Mouse (Mus musculus): ENCODE data around the gene Fbxl17. TPM values are rescaled to one million over a fixed set of nuclear protein-coding genes. Genes with fewer than 3 reads are reported as not detected.

Fbxl17 gene
- polyA plus RNA-seq, 1 experiment from 2014 or later, result 10.7 TPM

DNA sequence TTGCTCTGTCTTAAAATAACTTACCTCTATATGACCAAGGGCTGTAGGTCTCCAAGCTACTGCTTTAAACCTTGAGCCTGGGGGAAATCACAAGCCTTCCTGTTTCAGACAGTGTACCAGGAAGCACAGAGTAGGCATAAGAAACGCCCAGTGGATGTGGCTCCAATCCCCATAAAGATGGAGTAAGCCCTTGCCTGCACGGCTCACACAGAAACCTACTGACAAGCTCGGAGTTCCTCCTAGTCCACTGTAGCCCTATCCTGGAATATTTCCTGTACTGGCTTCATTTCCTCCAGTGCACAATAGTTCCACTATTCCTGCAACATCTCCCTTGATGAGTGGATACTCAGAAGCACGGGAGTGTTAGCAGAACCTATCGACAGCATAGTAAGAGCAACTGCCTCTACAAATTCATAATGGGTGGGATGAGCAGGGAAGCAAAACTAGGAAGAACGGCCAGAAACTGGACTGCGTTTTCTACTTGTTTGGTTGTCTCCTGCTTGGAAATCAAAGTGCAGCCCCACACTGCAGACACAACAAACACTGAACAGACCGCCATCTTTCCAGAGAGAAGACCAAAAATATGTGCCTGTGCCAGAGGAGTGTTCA, 7.0 kb downstream of the Fbxl17 start:
- peak overlapping the region; percentile 30 for H3K4me2 ChIP-seq (ENCODE audit: low read depth, low read length)
- 0 out of 2 replicates have a peak, but pooled peaks have one; percentile 12 for ATAC-seq (ENCODE audit: low read depth)

GRCm38 (mm10) chr17:63489525-63489924, 10.3 kb downstream of the Fbxl17 start:
- Histone ChIP-seq H3K9ac (ENCODE audit: low read depth, low read length) (no peak overlapping the region), H3K27me3 (replicated peaks; ENCODE audit: control insufficient read depth, insufficient read depth, low read length) (no peaks in the 10 kb centered on the region), H3K4me1 (ENCODE audit: control insufficient read depth, insufficient read depth, low read length) (peaks cover 13% of the 10 kb centered on the region), H3K27ac (replicated peaks; ENCODE audit: low read depth, low read length) (no peak overlapping the region), H3K36me3 (ENCODE audit: control insufficient read depth, insufficient read depth, low read length) (peaks cover 31% of the 10 kb centered on the region), H3K4me2 (ENCODE audit: low read depth, low read length) (no peak overlapping the region), H3K9me3 (ENCODE audit: control insufficient read depth, low read length) (no peaks in the 10 kb centered on the region), H3K4me3 (ENCODE audit: low read depth, low read length) (no peak overlapping the region)
- ATAC-seq (ENCODE audit: low read depth) (no peak), DNase-seq (ENCODE audit: low spot score) (no peak)
- WGBS, result 72% methylated on average over 4 of the region's 4 CpGs

More for the DNA sequence above, 7.0 kb downstream of the Fbxl17 start:
- Histone ChIP-seq H3K9ac (ENCODE audit: low read depth, low read length) (no peak overlapping the region), H3K4me1 (ENCODE audit: control insufficient read depth, insufficient read depth, low read length) (peaks cover 28% of the 10 kb centered on the region), H3K27ac (replicated peaks; ENCODE audit: low read depth, low read length) (peak overlapping the region; percentile 83), H3K4me3 (ENCODE audit: low read depth, low read length) (no peak overlapping the region), H3K36me3 (ENCODE audit: control insufficient read depth, insufficient read depth, low read length) (peaks cover 23% of the 10 kb centered on the region), H3K9me3 (ENCODE audit: control insufficient read depth, low read length) (no peaks in the 10 kb centered on the region), H3K27me3 (replicated peaks; ENCODE audit: control insufficient read depth, insufficient read depth, low read length) (no peaks in the 10 kb centered on the region)
- DNase-seq (ENCODE audit: low spot score), result peak; percentile 21
- 63% methylated on average over 8 of the region's 8 CpGs for WGBS

DNA sequence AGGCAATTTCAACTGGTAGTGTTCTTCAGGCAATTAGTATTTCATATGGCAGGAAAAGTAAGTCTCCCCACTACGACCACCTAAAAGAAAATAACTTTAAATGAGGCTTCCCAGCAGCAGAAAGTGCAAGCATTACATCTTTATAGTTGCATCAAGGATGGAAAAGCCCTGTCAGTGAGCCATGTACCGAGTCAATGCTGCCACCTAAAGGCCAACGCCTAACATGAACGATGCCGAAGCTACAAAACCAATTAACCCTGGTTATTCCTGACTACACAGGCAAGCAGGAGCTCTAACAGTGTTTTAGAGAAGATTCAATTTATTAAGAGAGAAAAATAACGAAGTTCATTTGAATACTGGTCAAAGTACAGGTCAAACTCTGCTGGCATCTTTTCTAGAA, 32.0 kb downstream of the Fbxl17 start:
- Histone ChIP-seq H3K36me3 (ENCODE audit: control insufficient read depth, insufficient read depth, low read length) (0 out of 2 replicates have a peak, but pooled peaks cover 12% of the 10 kb centered on the region), H3K27me3 (replicated peaks; ENCODE audit: control insufficient read depth, insufficient read depth, low read length) (no peaks in the 10 kb centered on the region), H3K4me1 (ENCODE audit: control insufficient read depth, insufficient read depth, low read length) (no peaks in the 10 kb centered on the region), H3K9ac (ENCODE audit: low read depth, low read length) (no peak overlapping the region), H3K9me3 (ENCODE audit: control insufficient read depth, low read length) (no peaks in the 10 kb centered on the region), H3K4me3 (ENCODE audit: low read depth, low read length) (no peak overlapping the region), H3K27ac (replicated peaks; ENCODE audit: low read depth, low read length) (no peak overlapping the region), H3K4me2 (ENCODE audit: low read depth, low read length) (no peak overlapping the region)
- WGBS, result 6% methylated on average over 6 of the region's 6 CpGs
- DNase-seq (ENCODE audit: low spot score) (peak; percentile 80), ATAC-seq (ENCODE audit: low read depth) (peak; percentile 84)

GRCm38 (mm10) chr17:63465239-63465638, 34.6 kb downstream of the Fbxl17 start:
- ATAC-seq (ENCODE audit: low read depth), result no peak
- Histone ChIP-seq H3K36me3 (ENCODE audit: control insufficient read depth, insufficient read depth, low read length) (no peaks in the 10 kb centered on the region), H3K4me1 (ENCODE audit: control insufficient read depth, insufficient read depth, low read length) (no peaks in the 10 kb centered on the region), H3K4me2 (ENCODE audit: low read depth, low read length) (no peak overlapping the region), H3K27me3 (replicated peaks; ENCODE audit: control insufficient read depth, insufficient read depth, low read length) (no peaks in the 10 kb centered on the region), H3K9ac (ENCODE audit: low read depth, low read length) (no peak overlapping the region), H3K27ac (replicated peaks; ENCODE audit: low read depth, low read length) (no peak overlapping the region), H3K4me3 (ENCODE audit: low read depth, low read length) (no peak overlapping the region), H3K9me3 (ENCODE audit: control insufficient read depth, low read length) (no peaks in the 10 kb centered on the region)
- WGBS, result 83% methylated on average over 1 of the region's 1 CpGs
- DNase-seq (ENCODE audit: low spot score), result no peak

GRCm38 (mm10) chr17:63462512-63462911, 37.3 kb downstream of the Fbxl17 start:
- no peak for ATAC-seq (ENCODE audit: low read depth)
- H3K4me2 ChIP-seq (ENCODE audit: low read depth, low read length), result no peak overlapping the region
- H3K9ac ChIP-seq (ENCODE audit: low read depth, low read length), result no peak overlapping the region
- WGBS, result 67% methylated on average over 7 of the region's 7 CpGs
- DNase-seq (ENCODE audit: low spot score), result no peak
- no peaks in the 10 kb centered on the region for H3K9me3 ChIP-seq (ENCODE audit: control insufficient read depth, low read length)
- H3K4me1 ChIP-seq (ENCODE audit: control insufficient read depth, insufficient read depth, low read length), result no peaks in the 10 kb centered on the region
- no peaks in the 10 kb centered on the region for H3K36me3 ChIP-seq (ENCODE audit: control insufficient read depth, insufficient read depth, low read length)
- no peaks in the 10 kb centered on the region for H3K27me3 ChIP-seq (replicated peaks; ENCODE audit: control insufficient read depth, insufficient read depth, low read length)
- H3K27ac ChIP-seq (replicated peaks; ENCODE audit: low read depth, low read length), result no peak overlapping the region
- no peak overlapping the region for H3K4me3 ChIP-seq (ENCODE audit: low read depth, low read length)

- H3K9me3 ChIP-seq (ENCODE audit: control insufficient read depth, low read length), result 0 out of 2 replicates have a peak, but pooled peaks cover 4% of the 10 kb centered on the region
- ATAC-seq (ENCODE audit: low read depth) (no peak), DNase-seq (ENCODE audit: low spot score) (no peak)
- H3K27me3 ChIP-seq (replicated peaks; ENCODE audit: control insufficient read depth, insufficient read depth, low read length), result no peaks in the 10 kb centered on the region
- no peak overlapping the region for H3K4me3 ChIP-seq (ENCODE audit: low read depth, low read length)
- no peak overlapping the region for H3K4me2 ChIP-seq (ENCODE audit: low read depth, low read length)
- no peak overlapping the region for H3K27ac ChIP-seq (replicated peaks; ENCODE audit: low read depth, low read length)
- no peaks in the 10 kb centered on the region for H3K4me1 ChIP-seq (ENCODE audit: control insufficient read depth, insufficient read depth, low read length)
- H3K36me3 ChIP-seq (ENCODE audit: control insufficient read depth, insufficient read depth, low read length), result peaks cover 4% of the 10 kb centered on the region; the same call in 1 of the 2 replicates
- 69% methylated on average over 9 of the region's 9 CpGs for WGBS
- no peak overlapping the region for H3K9ac ChIP-seq (ENCODE audit: low read depth, low read length)
Measured at GRCm38 (mm10) chr17:63459712-63460495, 39.9 kb downstream of the Fbxl17 start.

- Histone ChIP-seq H3K4me1 (ENCODE audit: control insufficient read depth, insufficient read depth, low read length) (no peaks in the 10 kb centered on the region), H3K27ac (replicated peaks; ENCODE audit: low read depth, low read length) (no peak overlapping the region), H3K4me3 (ENCODE audit: low read depth, low read length) (no peak overlapping the region), H3K4me2 (ENCODE audit: low read depth, low read length) (no peak overlapping the region), H3K27me3 (replicated peaks; ENCODE audit: control insufficient read depth, insufficient read depth, low read length) (no peaks in the 10 kb centered on the region), H3K9ac (ENCODE audit: low read depth, low read length) (no peak overlapping the region), H3K36me3 (ENCODE audit: control insufficient read depth, insufficient read depth, low read length) (peaks cover 4% of the 10 kb centered on the region; the same call in 1 of the 2 replicates), H3K9me3 (ENCODE audit: control insufficient read depth, low read length) (0 out of 2 replicates have a peak, but pooled peaks cover 4% of the 10 kb centered on the region)
- no peak for DNase-seq (ENCODE audit: low spot score)
- ATAC-seq (ENCODE audit: low read depth), result no peak
- WGBS, result 92% methylated on average over 3 of the region's 3 CpGs
Measured at GRCm38 (mm10) chr17:63458052-63458451, 41.8 kb downstream of the Fbxl17 start.

GRCm38 (mm10) chr17:63451311-63452006, 48.4 kb downstream of the Fbxl17 start:
- Histone ChIP-seq H3K4me3 (ENCODE audit: low read depth, low read length) (no peak overlapping the region), H3K4me2 (ENCODE audit: low read depth, low read length) (peak overlapping the region; percentile 13; the same call in 1 of the 2 replicates), H3K4me1 (ENCODE audit: control insufficient read depth, insufficient read depth, low read length) (no peaks in the 10 kb centered on the region), H3K27ac (replicated peaks; ENCODE audit: low read depth, low read length) (no peak overlapping the region), H3K27me3 (replicated peaks; ENCODE audit: control insufficient read depth, insufficient read depth, low read length) (no peaks in the 10 kb centered on the region), H3K36me3 (ENCODE audit: control insufficient read depth, insufficient read depth, low read length) (peaks cover 4% of the 10 kb centered on the region; the same call in 1 of the 2 replicates), H3K9me3 (ENCODE audit: control insufficient read depth, low read length) (0 out of 2 replicates have a peak, but pooled peaks cover 4% of the 10 kb centered on the region), H3K9ac (ENCODE audit: low read depth, low read length) (no peak overlapping the region)
- no peak for ATAC-seq (ENCODE audit: low read depth)
- peak; percentile 80 for DNase-seq (ENCODE audit: low spot score)
- WGBS, result 45% methylated on average over 10 of the region's 10 CpGs

Data from embryonic facial prominence, embryonic 14.5 days (tissue).